Mouse (Mus musculus) lung, adult 2 months (tissue): Measurements from ENCODE around the gene Gm17359.

Experiments
- CTCF ChIP-seq: fragments of 200-500 bp; IDR thresholded peaks from 2 replicates; pipeline ENCODE4 v1.5.1; 2011; ENCODE audit warnings: mild to moderate bottlenecking, low read length, control low read depth; ENCODE audit not compliant: insufficient read depth
- POLR2A ChIP-seq: fragments of 200-500 bp; IDR thresholded peaks from 2 replicates; pipeline ENCODE4 v1.6.1; 2011; ENCODE audit warnings: low read depth, mild to moderate bottlenecking, control low read depth, low read length, borderline replicate concordance; ENCODE audit errors: extremely low read depth

- TF ChIP-seq POLR2A (no peak), CTCF (no peak)
Observed at GRCm38 (mm10) chr3:79434436-79434835, 98.0 kb downstream of the Gm17359 start.
